Mouse (Mus musculus) brown adipose tissue, adult 24 weeks (tissue): Measurements from ENCODE around the gene Slc25a25. TPM values are rescaled to one million over a fixed set of nuclear protein-coding genes. Genes with fewer than 3 reads are reported as not detected.

Experiments used
- H3K27ac ChIP-seq: fragments of 200-500 bp; replicated peaks from 2 replicates; pipeline ENCODE4 v1.5.1; 2012; ENCODE audit warnings: low read depth, mild to moderate bottlenecking, low read length
- H3K4me1 ChIP-seq: fragments of 200-500 bp; 2 replicates; pipeline ENCODE4 v1.6.1; 2012; ENCODE audit warnings: low read length, mixed read lengths; ENCODE audit not compliant: control insufficient read depth, insufficient read depth, insufficient read length
- H3K4me3 ChIP-seq: fragments of 200-500 bp; 2 replicates; pipeline ENCODE4 v1.5.1; 2012; ENCODE audit warnings: low read depth, mild to moderate bottlenecking, low read length, moderate library complexity; ENCODE audit not compliant: insufficient read depth
- polyA plus RNA-seq: library from polyadenylated mRNA; stranded (reverse); fragments of >200 nt; gene quantifications from 2 replicates; pipeline ENCODE4 v1.2.4, GENCODE M21; 2012; ENCODE audit not compliant: missing spikeins, insufficient read depth, insufficient read length

Slc25a25 gene
- polyA plus RNA-seq, 1 experiment, result 9.2 TPM

DNA sequence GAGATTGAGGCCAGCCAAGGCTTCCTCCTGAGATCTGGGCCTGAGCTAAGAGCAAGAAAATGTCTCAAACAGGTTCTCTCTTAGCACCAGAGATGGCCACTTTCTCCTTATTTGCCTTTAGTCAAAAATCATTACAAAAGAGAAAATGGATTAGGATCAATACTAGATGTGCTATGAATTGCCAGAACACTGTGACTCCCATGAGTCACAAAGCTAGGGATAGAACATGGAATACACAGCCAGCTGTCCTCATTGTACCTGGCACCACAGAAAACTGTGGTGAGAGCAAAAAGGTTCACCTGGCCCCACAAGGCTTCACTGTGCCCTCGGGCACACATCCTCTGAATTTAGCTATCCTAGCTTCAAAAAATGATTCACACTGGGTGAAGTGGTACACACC is 2.8 kb downstream of the Slc25a25 start:
- Histone ChIP-seq H3K27ac (0 out of 2 replicates have a peak overlapping the region, but pooled peaks have one; percentile 4), H3K4me3 (no peak overlapping the region), H3K4me1 (peaks cover 27% of the 10 kb centered on the region)

DNA sequence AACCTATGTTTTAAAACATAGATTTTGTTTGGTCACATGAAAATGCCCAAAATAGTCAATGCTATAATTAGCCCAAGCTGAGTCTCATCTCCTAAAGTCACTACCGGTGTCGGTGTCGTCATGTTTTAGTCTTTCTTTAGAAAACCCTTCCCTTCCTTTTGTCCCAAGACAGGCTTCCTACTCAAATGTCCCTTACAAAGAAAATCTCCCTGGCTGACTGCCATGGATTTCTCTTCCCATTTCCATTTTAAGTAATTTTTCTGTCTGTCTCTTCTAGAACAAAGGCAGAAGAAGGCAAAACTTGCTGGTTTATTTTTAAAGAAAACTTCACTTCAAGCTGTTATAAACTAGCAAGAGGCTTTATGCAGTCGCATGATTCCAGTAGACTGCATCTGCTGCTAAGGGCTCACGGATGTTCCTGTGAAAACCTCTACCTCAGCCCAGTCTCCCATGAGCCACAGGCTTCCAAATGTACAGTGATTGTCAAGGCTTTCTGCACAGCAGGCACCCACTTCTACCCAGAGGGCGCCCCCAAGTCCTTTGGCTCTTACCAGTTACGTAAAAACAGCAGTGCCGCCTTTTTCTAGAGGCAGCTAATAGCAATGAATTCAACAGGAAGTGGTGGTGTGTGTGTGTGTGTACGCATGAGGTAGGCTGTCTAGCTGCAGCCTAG is 3.8 kb downstream of the Slc25a25 start:
- H3K4me3 ChIP-seq, result peak overlapping the region; percentile 29; the same call in 1 of the 2 replicates
- H3K27ac ChIP-seq, result peak overlapping the region; percentile 88
- H3K4me1 ChIP-seq, result peaks cover 20% of the 10 kb centered on the region

- Histone ChIP-seq H3K27ac (no peak overlapping the region), H3K4me1 (peaks cover 23% of the 10 kb centered on the region; the same call in 1 of the 2 replicates), H3K4me3 (no peak overlapping the region)
These were observed 5.7 kb downstream of the Slc25a25 start for GRCm38 (mm10) chr2:32445535-32445934.

- Histone ChIP-seq H3K27ac (no peak overlapping the region), H3K4me3 (no peak overlapping the region), H3K4me1 (peaks cover 31% of the 10 kb centered on the region)
These were observed 9.7 kb downstream of the Slc25a25 start for GRCm38 (mm10) chr2:32441550-32441949.

GRCm38 (mm10) chr2:32440632-32441031 is 10.6 kb downstream of the Slc25a25 start:
- H3K4me3 ChIP-seq, result no peak overlapping the region
- peaks cover 33% of the 10 kb centered on the region for H3K4me1 ChIP-seq
- H3K27ac ChIP-seq, result no peak overlapping the region

DNA sequence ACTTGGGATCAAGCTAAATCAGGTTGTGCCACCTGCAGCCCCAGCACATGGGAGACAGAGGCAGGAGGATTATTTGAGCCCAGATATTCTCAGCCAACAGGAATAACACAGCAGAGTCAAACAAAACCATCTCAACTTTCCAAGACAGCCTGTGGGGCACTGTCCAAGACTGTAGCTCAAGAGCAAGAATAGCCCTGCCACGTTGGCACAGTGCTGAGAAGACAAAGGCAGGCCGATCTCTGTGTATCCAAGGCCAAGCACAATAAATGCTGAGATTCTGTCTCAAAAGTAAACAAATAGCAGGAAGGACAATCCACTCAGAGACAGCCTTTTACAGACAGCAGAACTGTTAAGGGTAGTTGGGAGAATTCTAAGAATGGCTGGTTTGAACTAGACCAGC is 11.1 kb downstream of the Slc25a25 start:
- Histone ChIP-seq H3K27ac (peak overlapping the region; percentile 15; the same call in 1 of the 2 replicates), H3K4me3 (no peak overlapping the region), H3K4me1 (peaks cover 33% of the 10 kb centered on the region)

- peak overlapping the region; percentile 21; the same call in 1 of the 2 replicates for H3K27ac ChIP-seq
- H3K4me1 ChIP-seq, result peaks cover 33% of the 10 kb centered on the region
- H3K4me3 ChIP-seq, result no peak overlapping the region
These were observed 12.1 kb downstream of the Slc25a25 start for GRCm38 (mm10) chr2:32439177-32439576.

- H3K27ac ChIP-seq, result no peak overlapping the region
- H3K4me3 ChIP-seq, result no peak overlapping the region
- H3K4me1 ChIP-seq, result peaks cover 30% of the 10 kb centered on the region
These were observed 12.5 kb downstream of the Slc25a25 start for GRCm38 (mm10) chr2:32438733-32439132.

- Histone ChIP-seq H3K4me3 (no peak overlapping the region), H3K4me1 (peaks cover 30% of the 10 kb centered on the region), H3K27ac (peak overlapping the region; percentile 65)
These were observed 13.6 kb downstream of the Slc25a25 start for GRCm38 (mm10) chr2:32437612-32438166.

DNA sequence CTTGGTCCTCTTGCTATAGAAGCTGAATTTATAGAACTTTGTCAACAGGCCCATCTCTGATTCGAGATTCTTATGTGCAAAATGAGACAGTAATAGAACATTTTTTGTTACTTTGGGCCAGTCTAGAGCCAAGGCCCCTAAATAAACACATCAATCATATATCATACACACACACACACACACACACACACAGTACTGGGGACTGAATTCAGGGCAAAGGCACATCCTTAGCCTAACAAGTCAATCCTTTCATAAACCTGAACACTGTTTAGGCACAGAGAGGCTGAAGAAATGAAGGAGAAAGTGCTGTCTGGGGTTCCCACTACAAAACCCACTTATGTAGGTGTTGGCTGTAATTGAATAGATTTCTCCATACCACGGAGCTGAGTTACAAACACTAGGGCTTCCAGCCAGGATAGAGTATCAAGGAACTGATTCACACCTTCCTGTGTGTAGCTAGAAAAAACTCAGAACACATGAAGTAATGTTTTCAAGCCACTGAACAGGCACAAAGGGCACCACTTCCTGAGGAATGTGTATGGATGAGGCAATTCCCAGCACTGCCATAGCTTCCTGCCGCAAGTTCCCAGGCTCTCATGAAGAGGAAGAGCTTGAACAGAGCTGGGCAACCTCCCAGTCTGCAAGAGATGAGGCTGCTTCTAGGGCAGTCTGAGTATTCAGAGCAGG is 14.4 kb downstream of the Slc25a25 start:
- H3K4me1 ChIP-seq, result peaks cover 29% of the 10 kb centered on the region
- no peak overlapping the region for H3K4me3 ChIP-seq
- H3K27ac ChIP-seq, result peak overlapping the region; percentile 94

- Histone ChIP-seq H3K4me3 (peak overlapping the region; percentile 26), H3K27ac (peak overlapping the region; percentile 45), H3K4me1 (peaks cover 38% of the 10 kb centered on the region)
These were observed 20.3 kb downstream of the Slc25a25 start for GRCm38 (mm10) chr2:32430701-32431676.

DNA sequence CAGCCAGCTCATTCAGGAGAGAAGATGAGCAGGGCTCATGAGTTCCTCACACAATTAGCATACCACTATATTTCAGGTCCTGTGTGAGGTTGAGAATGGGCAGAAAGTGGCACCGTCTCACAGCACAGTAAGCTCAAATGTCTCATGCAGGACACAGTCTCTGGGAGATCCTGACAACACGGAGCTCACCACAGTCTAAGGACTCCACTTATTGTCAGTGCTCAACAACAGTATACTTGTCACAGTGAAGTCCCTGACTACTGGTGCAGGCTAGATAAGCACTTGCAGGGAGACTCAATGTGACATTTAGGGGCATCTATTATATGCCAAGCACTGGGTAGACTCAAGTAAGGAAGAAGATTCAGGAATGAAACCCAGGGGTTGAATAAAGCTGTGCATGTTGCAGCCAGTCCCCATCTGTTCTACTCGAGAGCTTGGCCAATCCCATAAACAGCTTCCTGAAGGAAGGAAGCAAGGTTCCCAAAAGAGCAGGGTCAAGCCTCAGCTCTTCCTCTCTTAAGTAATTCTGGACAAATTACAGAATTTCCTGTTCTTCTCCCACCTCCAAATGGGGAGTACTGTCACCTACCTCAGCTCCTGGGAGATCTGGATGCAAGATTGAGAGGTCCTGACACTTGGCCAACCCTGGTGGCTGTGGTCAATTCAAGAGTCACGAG is 21.9 kb downstream of the Slc25a25 start:
- Histone ChIP-seq H3K27ac (peak overlapping the region; percentile 56), H3K4me3 (no peak overlapping the region), H3K4me1 (peaks cover 39% of the 10 kb centered on the region)

GRCm38 (mm10) chr2:32428262-32428722 is 23.0 kb downstream of the Slc25a25 start:
- Histone ChIP-seq H3K4me3 (no peak overlapping the region), H3K27ac (0 out of 2 replicates have a peak overlapping the region, but pooled peaks have one; percentile 2), H3K4me1 (peaks cover 40% of the 10 kb centered on the region)

GRCm38 (mm10) chr2:32427720-32428119 is 23.5 kb downstream of the Slc25a25 start:
- peaks cover 46% of the 10 kb centered on the region for H3K4me1 ChIP-seq
- H3K27ac ChIP-seq, result no peak overlapping the region
- no peak overlapping the region for H3K4me3 ChIP-seq
